Mouse (Mus musculus) liver, adult 2 months (tissue): ENCODE measurements at regions not wholly inside any gene's neighbourhood (a gene's known extent, or its start where the extent isn't known, plus 50 kb on each side); places are given as distances from the start of the nearest gene placed in this dataset.

Experiments
- DNase-seq: peaks from one replicate; pipeline ENCODE4 v3.0.0-alpha.2; 2011; ENCODE audit warnings: low read depth, low spot score; ENCODE audit errors: extremely low read depth
- H3K27ac ChIP-seq: fragments of 200-500 bp; replicated peaks from 2 replicates; pipeline ENCODE4 v1.5.1; 2012; ENCODE audit warnings: low read depth, mild to moderate bottlenecking, control low read depth, inconsistent platforms, low read length; ENCODE audit not compliant: insufficient read depth
- H3K27me3 ChIP-seq: fragments of 200-500 bp; 2 replicates; pipeline ENCODE4 v1.6.1; 2012; ENCODE audit warnings: mild to moderate bottlenecking, moderate library complexity, low read length, inconsistent platforms; ENCODE audit not compliant: control insufficient read depth, insufficient read depth
- H3K36me3 ChIP-seq: fragments of 200-500 bp; 2 replicates; pipeline ENCODE4 v1.6.1; 2012; ENCODE audit warnings: low read length, inconsistent platforms; ENCODE audit not compliant: control insufficient read depth, insufficient read depth
- H3K4me1 ChIP-seq: fragments of 200-500 bp; 2 replicates; pipeline ENCODE4 v1.6.1; 2011; ENCODE audit warnings: low read length; ENCODE audit not compliant: control insufficient read depth, insufficient read depth
- H3K4me3 ChIP-seq: fragments of 200-500 bp; 2 replicates; pipeline ENCODE4 v1.5.1; 2011; ENCODE audit warnings: low read depth, mild to moderate bottlenecking, control low read depth, low read length, moderate library complexity; ENCODE audit not compliant: insufficient read depth
- H3K79me2 ChIP-seq: fragments of 200-500 bp; 2 replicates; pipeline ENCODE4 v1.6.1; 2012; ENCODE audit warnings: inconsistent platforms, mild to moderate bottlenecking, low read length, moderate library complexity; ENCODE audit not compliant: control insufficient read depth, insufficient read depth
- H3K9ac ChIP-seq: fragments of 200-500 bp; 2 replicates; pipeline ENCODE4 v1.6.1; 2012; ENCODE audit warnings: low read depth, mild to moderate bottlenecking, control low read depth, inconsistent platforms, low read length
- CTCF ChIP-seq: fragments of 200-500 bp; IDR thresholded peaks from 2 replicates; pipeline ENCODE4 v1.5.1; 2011; ENCODE audit warnings: low read depth, low read length, control low read depth
- POLR2A ChIP-seq: fragments of 200-500 bp; IDR thresholded peaks from 2 replicates; pipeline ENCODE4 v1.6.1; 2011; ENCODE audit warnings: low read length, control low read depth; ENCODE audit not compliant: insufficient read depth; ENCODE audit errors: extremely low read depth
- WGBS: fragments of 180-500 bp; shearing (Covaris S2); methylation state at CpG from one replicate; pipeline ENCODE4 v1.1.7; 2018; 5-methylcytosine and 5-hydroxymethylcytosine counted together

- H3K27me3 ChIP-seq, result no peaks in the 10 kb centered on the region
- 96% methylated on average over 1 of the region's 1 CpGs for WGBS
- no peak for TF ChIP-seq POLR2A
- no peak for TF ChIP-seq CTCF
- no peaks in the 10 kb centered on the region for H3K36me3 ChIP-seq
- no peaks in the 10 kb centered on the region for H3K4me1 ChIP-seq
- no peak for DNase-seq
- H3K79me2 ChIP-seq, result no peaks in the 10 kb centered on the region
- no peak overlapping the region for H3K9ac ChIP-seq
- no peak overlapping the region for H3K27ac ChIP-seq
- H3K4me3 ChIP-seq, result no peak overlapping the region
These were observed 559.1 kb upstream of the Fam98a start for GRCm38 (mm10) chr17:76110856-76111255.

- Histone ChIP-seq H3K4me3 (no peak overlapping the region), H3K79me2 (no peaks in the 10 kb centered on the region), H3K4me1 (no peaks in the 10 kb centered on the region), H3K27me3 (no peaks in the 10 kb centered on the region), H3K36me3 (no peaks in the 10 kb centered on the region), H3K27ac (no peak overlapping the region), H3K9ac (no peak overlapping the region)
- 91% methylated on average over 3 of the region's 3 CpGs for WGBS
- TF ChIP-seq CTCF (no peak), POLR2A (no peak)
- DNase-seq, result no peak
These were observed 531.8 kb upstream of the Fam98a start for GRCm38 (mm10) chr17:76083536-76083935.

- Histone ChIP-seq H3K4me3 (no peak overlapping the region), H3K4me1 (no peaks in the 10 kb centered on the region), H3K27me3 (no peaks in the 10 kb centered on the region), H3K27ac (no peak overlapping the region), H3K79me2 (no peaks in the 10 kb centered on the region), H3K9ac (no peak overlapping the region), H3K36me3 (no peaks in the 10 kb centered on the region)
- TF ChIP-seq POLR2A (no peak), CTCF (no peak)
- WGBS, result 75% methylated on average over 2 of the region's 2 CpGs
- no peak for DNase-seq
These were observed 530.0 kb upstream of the Fam98a start for GRCm38 (mm10) chr17:76081780-76082179.

- Histone ChIP-seq H3K4me1 (no peaks in the 10 kb centered on the region), H3K9ac (no peak overlapping the region), H3K27ac (no peak overlapping the region), H3K79me2 (no peaks in the 10 kb centered on the region), H3K27me3 (no peaks in the 10 kb centered on the region), H3K4me3 (no peak overlapping the region), H3K36me3 (no peaks in the 10 kb centered on the region)
- no peak for DNase-seq
- TF ChIP-seq CTCF (no peak), POLR2A (no peak)
- 74% methylated on average over 1 of the region's 1 CpGs for WGBS
These were observed 494.7 kb upstream of the Fam98a start for GRCm38 (mm10) chr17:76046438-76046837.

GRCm38 (mm10) chr17:76032710-76033109, 481.0 kb upstream of the Fam98a start:
- WGBS, result 53% methylated on average over 1 of the region's 1 CpGs

GRCm38 (mm10) chr17:76008011-76008410, 456.3 kb upstream of the Fam98a start:
- H3K9ac ChIP-seq, result no peak overlapping the region
- 84% methylated on average over 1 of the region's 1 CpGs for WGBS
- H3K27ac ChIP-seq, result no peak overlapping the region
- H3K36me3 ChIP-seq, result no peaks in the 10 kb centered on the region
- DNase-seq, result no peak
- TF ChIP-seq CTCF (no peak), POLR2A (no peak)
- no peaks in the 10 kb centered on the region for H3K4me1 ChIP-seq
- H3K4me3 ChIP-seq, result no peak overlapping the region
- H3K27me3 ChIP-seq, result no peaks in the 10 kb centered on the region
- H3K79me2 ChIP-seq, result no peaks in the 10 kb centered on the region

More at GRCm38 (mm10) chr17:76032710-76033109, 481.0 kb upstream of the Fam98a start:
- H3K9ac ChIP-seq, result no peak overlapping the region
- no peak overlapping the region for H3K27ac ChIP-seq
- no peak for DNase-seq
- no peaks in the 10 kb centered on the region for H3K36me3 ChIP-seq
- no peak overlapping the region for H3K4me3 ChIP-seq
- no peak for TF ChIP-seq CTCF
- H3K79me2 ChIP-seq, result no peaks in the 10 kb centered on the region
- no peaks in the 10 kb centered on the region for H3K4me1 ChIP-seq
- H3K27me3 ChIP-seq, result no peaks in the 10 kb centered on the region
